Mouse (Mus musculus): Measurements from ENCODE around the gene Gm19345. TPM values are rescaled to one million over a fixed set of nuclear protein-coding genes. Genes with fewer than 3 reads are reported as not detected.
A peak's percentile ranks its signal among the peaks of the same experiment; 100 is the strongest.

The Gm19345 gene
- total RNA-seq, 2 experiments from 2014 or later, result 0.86 to 1.6 TPM

- DNase-seq (ENCODE audit: low spot score in 2 of 2), result no peak
- Histone ChIP-seq H3K27ac (no peak overlapping the region), H3K4me3 (no peak overlapping the region)
- no peak for TF ChIP-seq CTCF (conservative IDR thresholded peaks at IDR 0.05)
These were observed 32.9 kb upstream of the Gm19345 start for GRCm38 (mm10) chr7:19818875-19819274.

GRCm38 (mm10) chr7:19820347-19821048 is 31.3 kb upstream of the Gm19345 start:
- DNase-seq (ENCODE audit: low spot score in 2 of 2), result no peak
- Histone ChIP-seq H3K27ac (no peak overlapping the region), H3K4me3 (no peak overlapping the region)
- peak; percentile 22; the same call in 1 of the 2 replicates for TF ChIP-seq CTCF (conservative IDR thresholded peaks at IDR 0.05)

DNA sequence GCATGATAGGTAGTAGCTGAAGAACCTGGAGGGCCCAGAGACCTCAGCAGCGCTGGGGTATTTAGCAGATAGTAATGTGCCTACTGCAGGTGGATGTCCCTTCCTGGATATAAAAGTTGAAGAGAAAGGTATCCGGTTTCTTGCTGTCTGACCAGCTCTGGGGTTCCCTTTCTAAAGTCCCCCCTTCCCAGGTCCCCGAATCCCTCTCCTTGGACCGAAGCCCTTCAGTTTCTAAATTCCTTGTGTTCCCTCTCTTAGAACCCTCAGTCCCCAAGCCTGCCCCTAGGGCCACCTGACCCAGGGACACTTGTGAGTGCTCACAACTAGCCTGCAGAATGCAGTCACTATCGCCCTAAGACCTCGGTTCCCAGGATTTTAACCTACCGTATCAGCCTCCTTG is 30.2 kb upstream of the Gm19345 start:
- TF ChIP-seq CTCF (conservative IDR thresholded peaks at IDR 0.05), result no peak
- DNase-seq (ENCODE audit: low spot score in 2 of 2), result no peak

GRCm38 (mm10) chr7:19822193-19822592 is 29.6 kb upstream of the Gm19345 start:
- no peak for DNase-seq (ENCODE audit: low spot score in 2 of 2)
- TF ChIP-seq CTCF (conservative IDR thresholded peaks at IDR 0.05), result no peak
- Histone ChIP-seq H3K27ac (no peak overlapping the region), H3K4me3 (peak overlapping the region; percentile 23)

More for the DNA sequence above, 30.2 kb upstream of the Gm19345 start:
- Histone ChIP-seq H3K27ac (no peak overlapping the region), H3K4me3 (no peak overlapping the region)

- TF ChIP-seq CTCF (conservative IDR thresholded peaks at IDR 0.05), result no peak
- Histone ChIP-seq H3K27ac (0 out of 2 replicates have a peak within 1 kb of the TSS, but pooled peaks have one; percentile 32), H3K4me3 (peak within 1 kb of the TSS; percentile 23)
- no peak for DNase-seq (ENCODE audit: low spot score in 2 of 2)
These were observed 29.2 kb upstream of the Gm19345 start, which contains the start of gene Bcl3 for GRCm38 (mm10) chr7:19822604-19823058. Gene Bcl3 (minus strand): TSS chr7:19822770.

DNA sequence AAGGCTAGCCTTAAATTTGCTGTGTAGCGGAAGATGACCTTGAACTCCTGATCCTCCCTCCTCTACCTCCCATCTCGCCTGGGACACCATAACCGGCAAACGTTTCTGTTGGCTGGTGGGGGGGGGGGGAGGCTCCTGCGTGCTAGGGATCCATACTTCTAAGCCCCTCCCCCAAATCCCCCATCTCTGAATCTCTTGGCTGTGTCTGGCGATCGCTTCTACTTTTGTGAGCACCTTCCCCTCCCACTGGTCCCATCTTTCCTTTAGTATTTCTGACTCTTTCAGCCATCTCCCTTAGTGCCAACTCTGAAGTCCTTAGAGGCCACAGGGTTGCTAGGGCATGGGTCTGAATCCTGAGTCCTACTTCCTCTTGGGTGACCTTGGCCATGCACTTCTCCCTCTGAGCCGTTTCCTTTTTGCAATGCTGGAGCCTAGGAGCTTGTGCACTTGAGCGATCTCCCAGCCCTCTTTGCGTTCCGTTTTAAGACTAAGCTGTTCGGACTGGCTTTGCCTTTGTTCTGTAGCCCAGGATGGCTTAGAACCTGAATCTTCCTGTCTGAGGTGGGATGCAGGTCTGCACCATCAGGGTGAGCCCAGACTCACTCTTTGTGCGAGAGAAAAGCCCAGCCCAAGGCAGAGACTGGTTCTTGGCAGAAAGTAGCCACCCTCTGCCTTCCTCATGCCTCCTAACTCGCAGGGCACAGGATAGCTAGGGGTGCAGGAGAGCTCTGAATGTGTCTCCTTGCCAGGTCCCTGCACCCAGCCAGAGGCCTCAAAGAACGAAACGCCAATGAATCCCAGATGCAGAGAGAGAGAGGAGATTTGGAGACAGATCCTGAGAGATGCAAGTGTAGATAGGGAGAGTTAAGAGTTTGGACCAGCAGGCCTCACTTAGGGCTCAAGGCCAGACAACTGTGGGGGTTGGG is 28.3 kb upstream of the Gm19345 start:
- no peak for DNase-seq (ENCODE audit: low spot score in 2 of 2)
- Histone ChIP-seq H3K4me3 (no peak overlapping the region), H3K27ac (0 out of 2 replicates have a peak overlapping the region, but pooled peaks have one; percentile 32)
- no peak for TF ChIP-seq CTCF (conservative IDR thresholded peaks at IDR 0.05)

GRCm38 (mm10) chr7:19824182-19824973 is 27.4 kb upstream of the Gm19345 start:
- no peak for TF ChIP-seq CTCF (conservative IDR thresholded peaks at IDR 0.05)
- H3K27ac ChIP-seq, result 0 out of 2 replicates have a peak overlapping the region, but pooled peaks have one; percentile 32
- no peak overlapping the region for H3K4me3 ChIP-seq
- DNase-seq (ENCODE audit: low spot score in 2 of 2), result peak in 1 of 2 experiments; percentile 28

- Histone ChIP-seq H3K27ac (no peak overlapping the region), H3K4me3 (no peak overlapping the region)
- no peak for TF ChIP-seq CTCF (conservative IDR thresholded peaks at IDR 0.05)
- DNase-seq (ENCODE audit: low spot score in 2 of 2), result no peak
These were observed 25.0 kb upstream of the Gm19345 start for GRCm38 (mm10) chr7:19826756-19827155.

DNA sequence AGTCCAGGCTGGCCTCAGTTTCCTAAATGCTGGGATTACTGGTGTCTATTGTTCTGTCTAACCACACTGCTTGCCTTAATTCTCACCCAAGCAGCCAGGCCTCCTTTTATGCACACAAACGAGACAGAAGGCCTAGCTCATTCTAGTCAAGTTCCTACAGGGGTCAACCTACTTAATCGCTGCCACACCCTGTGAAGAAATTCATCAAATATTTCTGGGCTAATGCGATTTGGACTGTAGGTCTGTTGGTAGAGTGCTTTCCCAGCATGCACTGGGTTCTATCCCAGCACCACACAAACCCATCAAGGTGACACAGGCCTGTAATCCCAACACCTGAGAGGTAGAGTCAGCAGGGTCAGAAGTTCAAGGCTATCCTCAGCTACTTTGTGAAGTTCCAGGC is 22.1 kb upstream of the Gm19345 start:
- no peak for DNase-seq (ENCODE audit: low spot score in 2 of 2)
- no peak for TF ChIP-seq CTCF (conservative IDR thresholded peaks at IDR 0.05)
- H3K27ac ChIP-seq, result no peak overlapping the region
- H3K4me3 ChIP-seq, result no peak overlapping the region

DNA sequence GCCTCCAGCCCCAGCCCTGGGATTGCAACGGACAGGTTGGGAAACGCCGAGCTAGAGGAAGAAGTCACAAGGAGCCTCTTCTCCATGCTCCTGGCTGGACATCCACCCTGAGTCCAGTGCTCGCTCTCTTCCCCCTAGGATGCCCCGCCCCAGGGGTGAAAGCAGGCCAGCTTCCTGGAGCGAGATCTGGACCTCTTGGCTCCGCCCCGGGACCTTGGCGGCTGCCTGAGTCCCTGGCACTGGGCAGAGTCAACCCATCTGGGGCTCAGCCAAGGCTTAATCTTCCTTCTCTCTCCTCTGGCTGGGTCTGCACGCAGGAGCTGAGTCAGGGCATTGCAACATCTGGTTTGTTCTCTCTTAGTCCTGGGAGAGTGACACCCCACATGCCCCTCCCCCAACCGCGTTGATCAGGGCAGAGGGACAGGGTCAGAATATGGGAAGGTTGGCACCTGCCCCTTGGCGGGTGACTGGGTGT is 21.1 kb upstream of the Gm19345 start:
- peak in 1 of 2 experiments; percentile 11 for DNase-seq (ENCODE audit: low spot score in 2 of 2)
- no peak for TF ChIP-seq CTCF (conservative IDR thresholded peaks at IDR 0.05)
- no peak overlapping the region for H3K4me3 ChIP-seq
- no peak overlapping the region for H3K27ac ChIP-seq

- no peak for DNase-seq (ENCODE audit: low spot score in 2 of 2)
- no peak for TF ChIP-seq CTCF (conservative IDR thresholded peaks at IDR 0.05)
- Histone ChIP-seq H3K27ac (no peak overlapping the region), H3K4me3 (no peak overlapping the region)
These were observed 20.0 kb upstream of the Gm19345 start for GRCm38 (mm10) chr7:19831837-19832236.

DNA sequence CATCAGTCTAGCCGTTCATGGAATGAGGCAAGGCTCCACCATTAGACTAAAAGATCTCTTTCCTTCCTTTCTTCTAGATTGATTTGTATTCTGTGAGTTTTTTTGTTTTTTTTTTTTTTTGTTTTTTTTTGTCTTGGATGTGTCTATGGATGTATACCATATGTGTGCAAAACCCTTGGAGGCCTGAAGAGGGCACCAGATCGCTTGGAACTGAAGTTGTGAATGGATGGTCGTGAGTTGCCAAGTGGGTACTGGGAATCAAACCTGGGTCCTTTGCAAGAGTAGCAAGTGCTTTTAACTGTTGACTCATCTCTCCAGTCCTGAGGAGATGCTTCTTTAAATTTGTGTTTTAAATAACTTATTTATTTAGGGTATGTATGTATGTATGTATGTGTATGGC is 17.7 kb upstream of the Gm19345 start:
- no peak for DNase-seq (ENCODE audit: low spot score in 2 of 2)
- Histone ChIP-seq H3K27ac (no peak overlapping the region), H3K4me3 (no peak overlapping the region)
- peak; percentile 44 for TF ChIP-seq CTCF (conservative IDR thresholded peaks at IDR 0.05)
